Mouse (Mus musculus) thymus, adult 2 months (tissue): ENCODE data around the gene Gap43.

Experiments
- CTCF ChIP-seq: fragments of 200-500 bp; IDR thresholded peaks from 2 replicates; pipeline ENCODE4 v1.5.1; 2012; ENCODE audit warnings: mild to moderate bottlenecking, control low read depth, low read length, moderate library complexity, borderline replicate concordance; ENCODE audit not compliant: control insufficient read depth, poor library complexity, insufficient read depth; ENCODE audit errors: extremely low read depth
- POLR2A ChIP-seq: fragments of 200-500 bp; IDR thresholded peaks from 2 replicates; pipeline ENCODE4 v1.6.1; 2012; ENCODE audit warnings: mild to moderate bottlenecking, low read length, control low read depth, moderate library complexity; ENCODE audit not compliant: control insufficient read depth, poor library complexity, insufficient read depth; ENCODE audit errors: extremely low read depth

- TF ChIP-seq POLR2A (no peak), CTCF (no peak)
Observed at GRCm38 (mm10) chr16:42308761-42309160, 31.7 kb downstream of the Gap43 start.
